Mouse (Mus musculus) forelimb bud, embryonic 11.5 days (tissue): ENCODE measurements at regions not wholly inside any gene's neighbourhood (a gene's known extent, or its start where the extent isn't known, plus 50 kb on each side); places are given as distances from the start of the nearest gene placed in this dataset.
A peak's percentile ranks its signal among the peaks of the same experiment; 100 is the strongest.

Experiments used
- DNase-seq: peaks from one replicate; pipeline ENCODE4 v3.0.0-alpha.2; 2012; ENCODE audit warnings: low read depth, low spot score

GRCm38 (mm10) chr9:61291646-61292045 is 80.5 kb upstream of the Tle3 start:
- no peak for DNase-seq

GRCm38 (mm10) chr9:61292501-61292900 is 79.7 kb upstream of the Tle3 start:
- DNase-seq, result no peak

GRCm38 (mm10) chr9:61293223-61293985 is 78.8 kb upstream of the Tle3 start:
- DNase-seq, result no peak

GRCm38 (mm10) chr9:61295001-61295400 is 77.2 kb upstream of the Tle3 start:
- no peak for DNase-seq

GRCm38 (mm10) chr9:61296311-61296947 is 75.7 kb upstream of the Tle3 start:
- DNase-seq, result no peak

- no peak for DNase-seq
Observed at GRCm38 (mm10) chr9:61297385-61297784, 74.8 kb upstream of the Tle3 start.

- no peak for DNase-seq
Observed at GRCm38 (mm10) chr9:61299873-61300560, 72.1 kb upstream of the Tle3 start.

GRCm38 (mm10) chr9:61301070-61301469 is 71.1 kb upstream of the Tle3 start:
- DNase-seq, result no peak

GRCm38 (mm10) chr9:61302724-61303123 is 69.4 kb upstream of the Tle3 start:
- no peak for DNase-seq

- DNase-seq, result no peak
Observed at GRCm38 (mm10) chr9:61306306-61306705, 65.9 kb upstream of the Tle3 start.

- DNase-seq, result no peak
Observed at GRCm38 (mm10) chr9:61309096-61309495, 63.1 kb upstream of the Tle3 start.

GRCm38 (mm10) chr9:61309768-61310493 is 62.2 kb upstream of the Tle3 start:
- DNase-seq, result no peak

- DNase-seq, result no peak
Observed at GRCm38 (mm10) chr9:61310574-61310973, 61.6 kb upstream of the Tle3 start.

- DNase-seq, result peak; percentile 78
Observed at GRCm38 (mm10) chr9:61311604-61312003, 60.6 kb upstream of the Tle3 start.

GRCm38 (mm10) chr9:61314630-61315179 is 57.5 kb upstream of the Tle3 start:
- DNase-seq, result no peak

- no peak for DNase-seq
Observed at GRCm38 (mm10) chr9:61315371-61316298, 56.5 kb upstream of the Tle3 start.

- DNase-seq, result no peak
Observed at GRCm38 (mm10) chr9:61316442-61316841, 55.7 kb upstream of the Tle3 start.

GRCm38 (mm10) chr9:61319721-61320120 is 52.4 kb upstream of the Tle3 start:
- no peak for DNase-seq

GRCm38 (mm10) chr9:61321314-61321713 is 50.9 kb upstream of the Tle3 start:
- DNase-seq, result no peak

- no peak for DNase-seq
Observed at GRCm38 (mm10) chr9:61321825-61322224, 50.3 kb upstream of the Tle3 start.

GRCm38 (mm10) chr9:61322333-61322732 is 49.8 kb upstream of the Tle3 start:
- no peak for DNase-seq
